Mouse (Mus musculus): ENCODE measurements around the gene Tmem59. TPM values are rescaled to one million over a fixed set of nuclear protein-coding genes. Genes with fewer than 3 reads are reported as not detected.

The Tmem59 gene
- total and polyA plus RNA-seq, 3 experiments: 50.7 to 71.8 (median 68.5) TPM

GRCm38 (mm10) chr4:107167798-107168197 is 10.4 kb upstream of the Tmem59 start:
- Histone ChIP-seq H3K27ac (ENCODE audit: insufficient read depth, low read depth) (no peak overlapping the region), H3K4me1 (ENCODE audit: control insufficient read depth in 1 of 2, insufficient read depth in 2 of 2) (peaks cover 0 to 4% of the 10 kb centered on the region in 2 experiments; a peak in 1 of 4 replicates), H3K9me3 (replicated peaks; ENCODE audit: low read length) (no peaks in the 10 kb centered on the region), H3K4me2 (ENCODE audit: insufficient read depth, low read depth, poor library complexity, severe bottlenecking) (no peak overlapping the region), H3K79me2 (replicated peaks; ENCODE audit: control insufficient read depth, extremely low read depth, insufficient read depth, poor library complexity, severe bottlenecking) (no peaks in the 10 kb centered on the region), H3K27me3 (replicated peaks) (no peaks in the 10 kb centered on the region), H3K4me3 (replicated peaks in 1 of 3; ENCODE audit: low read depth in 2 of 3, low read length in 2 of 3, poor library complexity in 1 of 3) (no peak overlapping the region), H3K9ac (ENCODE audit: insufficient read depth, low read depth) (no peak overlapping the region), H3K36me3 (replicated peaks in 1 of 2; ENCODE audit: control insufficient read depth in 1 of 2, insufficient read depth in 1 of 2, low read length in 1 of 2) (peaks cover 36 to 77% of the 10 kb centered on the region in 2 experiments)
- DNase-seq (ENCODE audit: extremely low read depth): no peak
- TF ChIP-seq SIN3A (IDR thresholded peaks at IDR 0.05; ENCODE audit: low read length) (no peak), CHD1 (IDR thresholded peaks at IDR 0.05; ENCODE audit: low read depth, low read length) (no peak), NELFE (IDR thresholded peaks at IDR 0.05; ENCODE audit: low read depth, low read length) (no peak), IRF4 (IDR thresholded peaks at IDR 0.05; ENCODE audit: low read depth, low read length) (no peak), PAX5 (IDR thresholded peaks at IDR 0.05; ENCODE audit: low read length) (no peak), RAD21 (IDR thresholded peaks at IDR 0.05; ENCODE audit: low read depth, low read length) (no peak), KAT2A (IDR thresholded peaks at IDR 0.05; ENCODE audit: insufficient replicate concordance, low read length) (no peak), USF1 (IDR thresholded peaks at IDR 0.05; ENCODE audit: low read depth, low read length) (no peak), ELF1 (IDR thresholded peaks at IDR 0.05; ENCODE audit: low read depth, low read length) (no peak), POLR2A (IDR thresholded peaks at IDR 0.05; ENCODE audit: low read depth, low read length) (no peak), SMC3 (IDR thresholded peaks at IDR 0.05; ENCODE audit: low read depth, low read length) (no peak)
- dilution Hi-C loops (cut with MboI; ENCODE audit: extremely low pct_ligation_motif_present, extremely low pct_unique_long_range_greater_than_20kb, low sequenced_read_pairs): no loop called here
- in situ Hi-C loops (cut with MboI; ENCODE audit: low pct_ligation_motif_present, low pct_unique_long_range_greater_than_20kb, low sequenced_read_pairs): loop anchor here (10.0 to 25.0 kb wide), 2 partner anchors 333 to 530 kb away; no protein-coding TSS in a partner anchor

GRCm38 (mm10) chr4:107177506-107177905 is 693 bp upstream of the Tmem59 start:
- no peaks in the 10 kb centered on the region for H3K9me3 ChIP-seq (replicated peaks; ENCODE audit: low read length)
- peaks cover 19 to 39% of the 10 kb centered on the region in 2 experiments for H3K36me3 ChIP-seq (replicated peaks in 1 of 2; ENCODE audit: control insufficient read depth in 1 of 2, insufficient read depth in 1 of 2, low read length in 1 of 2)
- peak overlapping the region; percentile 64 for H3K9ac ChIP-seq (ENCODE audit: insufficient read depth, low read depth)
- peaks cover 3 to 56% of the 10 kb centered on the region in 2 experiments for H3K4me1 ChIP-seq (ENCODE audit: control insufficient read depth in 1 of 2, insufficient read depth in 2 of 2)
- peaks cover 43% of the 10 kb centered on the region for H3K79me2 ChIP-seq (replicated peaks; ENCODE audit: control insufficient read depth, extremely low read depth, insufficient read depth, poor library complexity, severe bottlenecking)
- TF ChIP-seq TCF12 (IDR thresholded peaks at IDR 0.05; ENCODE audit: low read depth, low read length) (no peak), USF1 (IDR thresholded peaks at IDR 0.05; ENCODE audit: low read depth, low read length) (no peak), CHD2 (IDR thresholded peaks at IDR 0.05; ENCODE audit: low read length) (no peak), CHD1 (IDR thresholded peaks at IDR 0.05; ENCODE audit: low read depth, low read length) (no peak), RCOR1 (conservative IDR thresholded peaks at IDR 0.05; ENCODE audit: low read depth, low read length) (no peak), KAT2A (IDR thresholded peaks at IDR 0.05; ENCODE audit: insufficient replicate concordance, low read length) (no peak), ZKSCAN1 (IDR thresholded peaks at IDR 0.05; ENCODE audit: borderline replicate concordance, low read depth, low read length) (no peak), SMC3 (IDR thresholded peaks at IDR 0.05; ENCODE audit: low read depth, low read length) (no peak), ELF1 (IDR thresholded peaks at IDR 0.05; ENCODE audit: low read depth, low read length) (no peak), ZNF384 (IDR thresholded peaks at IDR 0.05; ENCODE audit: low read depth, low read length) (no peak)
- H3K4me2 ChIP-seq (ENCODE audit: insufficient read depth, low read depth, poor library complexity, severe bottlenecking): peak overlapping the region; percentile 93
- H3K4me3 ChIP-seq (replicated peaks in 1 of 3; ENCODE audit: low read depth in 2 of 3, low read length in 2 of 3, poor library complexity in 1 of 3): peak overlapping the region; percentile 93 to 100 (median 98)
- DNase-seq (ENCODE audit: extremely low read depth): peak; percentile 17
- in situ Hi-C loops (cut with MboI; ENCODE audit: low pct_ligation_motif_present, low pct_unique_long_range_greater_than_20kb, low sequenced_read_pairs) (no loop called here), dilution Hi-C loops (cut with MboI; ENCODE audit: extremely low pct_ligation_motif_present, extremely low pct_unique_long_range_greater_than_20kb, low sequenced_read_pairs) (no loop called here)
- H3K27me3 ChIP-seq (replicated peaks): no peaks in the 10 kb centered on the region
- H3K27ac ChIP-seq (ENCODE audit: insufficient read depth, low read depth): no peak overlapping the region
